Comparison of ENCODE assay signal across 10 mouse cellular contexts in the genomic region with DNA sequence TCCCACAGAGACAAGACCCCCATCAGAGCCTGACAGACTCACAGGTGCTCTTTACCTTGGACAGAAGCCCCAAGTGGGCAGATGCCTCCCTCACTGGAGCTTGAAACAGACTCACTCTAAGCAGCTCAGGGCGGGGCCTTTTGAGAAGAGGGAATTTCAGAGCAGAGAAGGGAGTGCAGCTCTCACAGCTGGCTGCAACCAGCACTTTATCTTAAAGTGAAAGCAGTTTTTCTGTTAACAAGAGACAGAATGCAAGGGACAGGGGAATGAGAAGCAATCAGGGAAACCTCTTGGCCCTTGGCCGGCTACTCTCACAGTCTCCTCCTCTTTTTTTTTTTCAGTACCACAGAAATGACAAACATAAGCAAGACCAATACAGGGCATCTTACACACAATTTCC. TPM values are rescaled to one million over a fixed set of nuclear protein-coding genes. Genes with fewer than 3 reads are reported as not detected.
DNase-seq lines count a peak whose midpoint lies in the region; ATAC-seq and TF ChIP-seq lines count a peak whose summit lies in the region.
"Had no signal": no experiment of that assay in that cellular context is flagged by ENCODE, and none has a peak within 500 bp of the region (broad histone marks: within the 10 kb centered on the region; RNA-seq: fewer than 3 reads in every experiment).

No protein-coding gene starts in this region.

- H3K4me3 ChIP-seq in kidney, adult 2 months (ENCODE audit: insufficient read depth, low read depth, low read length) = no peak overlapping the region
- no peak overlapping the region for H3K4me3 ChIP-seq in liver, embryonic 12.5 days
- H3K4me3 ChIP-seq: neural tube, embryonic 13.5 days had no signal

- no peak for TF ChIP-seq CTCF in kidney, adult 2 months (conservative IDR thresholded peaks at IDR 0.05; ENCODE audit: insufficient read depth, insufficient read length, low read depth, low read length)

- H3K36me3 ChIP-seq in kidney, adult 2 months (ENCODE audit: control insufficient read depth, insufficient read depth, low read length) = no peaks in the 10 kb centered on the region
- no peaks in the 10 kb centered on the region for H3K36me3 ChIP-seq in liver, embryonic 12.5 days
- H3K36me3 ChIP-seq: neural tube, embryonic 13.5 days had no signal

- no peaks in the 10 kb centered on the region for H3K27me3 ChIP-seq in kidney, adult 2 months (replicated peaks; ENCODE audit: control insufficient read depth, insufficient read depth, low read length)
- no peaks in the 10 kb centered on the region for H3K27me3 ChIP-seq in liver, embryonic 12.5 days (replicated peaks)
- H3K27me3 ChIP-seq: neural tube, embryonic 13.5 days had no signal

- peak overlapping the region; percentile 12; the same call in 1 of the 2 replicates for H3K4me2 ChIP-seq in liver, embryonic 12.5 days
- H3K4me2 ChIP-seq: neural tube, embryonic 13.5 days had no signal

- no peaks in the 10 kb centered on the region for H3K4me1 ChIP-seq in kidney, adult 2 months (ENCODE audit: control insufficient read depth, insufficient read depth, low read length)
- H3K4me1 ChIP-seq in liver, embryonic 12.5 days = peaks cover 4% of the 10 kb centered on the region; the same call in 1 of the 2 replicates
- H3K4me1 ChIP-seq: neural tube, embryonic 13.5 days had no signal

- H3K27ac ChIP-seq in kidney, adult 2 months (ENCODE audit: insufficient read depth, low read depth, low read length) = no peak overlapping the region
- no peak overlapping the region for H3K27ac ChIP-seq in liver, embryonic 12.5 days
- H3K27ac ChIP-seq: neural tube, embryonic 13.5 days had no signal

- 20% methylated on average over 2 of the region's 2 CpGs for WGBS in kidney, adult 2 months
- 13% methylated on average over 2 of the region's 2 CpGs for WGBS in liver, embryonic 12.5 days (ENCODE audit: insufficient replicate concordance)

- no peak overlapping the region for H3K9ac ChIP-seq in liver, embryonic 12.5 days
- H3K9ac ChIP-seq: neural tube, embryonic 13.5 days had no signal

- peak; percentile 18 for DNase-seq in kidney, adult 2 months
- DNase-seq in kidney, adult 8-10 months = no peak
- peak; percentile 43 for DNase-seq in heart, adult 8-10 months (ENCODE audit: low spot score)
- peak; percentile 42 for DNase-seq in thymus, postnatal 14 days
- DNase-seq in cerebellum, adult 9-11 months = no peak
- no peak for DNase-seq in Muller cell, postnatal 12 days (ENCODE audit: inconsistent ontology term)
- no peak for DNase-seq in c-Kit-positive CD71-positive TER-119-positive erythroid progenitor cells, embryonic 14.5 days (ENCODE audit: low spot score)

- no peak for ATAC-seq in liver, embryonic 12.5 days

- no peaks in the 10 kb centered on the region for H3K9me3 ChIP-seq in liver, embryonic 12.5 days (replicated peaks)
- H3K9me3 ChIP-seq: neural tube, embryonic 13.5 days had no signal

- TF ChIP-seq POLR2A in kidney, adult 2 months (IDR thresholded peaks at IDR 0.05; ENCODE audit: low read depth, low read length) = no peak

RNA-seq across cellular contexts. Expression of gene B3galnt1, which starts 56.2 kb away (rescaled TPM):
- 25.7 and 28.3 TPM in 2 replicates for polyA plus RNA-seq in kidney, adult 2 months (2012; rRNA removed)
- 1 to 10 TPM; 1.4 to 2.8 (median 1.7) TPM for total RNA-seq in heart, adult 8-10 months (2022)
- 5.1 TPM in 2 replicates for polyA plus RNA-seq in liver, embryonic 12.5 days (2016; fragmentation: Nextera tagmentation; extraction: Ambion mirVana)
- total RNA-seq: MEL had no signal

Comparison
In these comparisons a context has a peak if more than half of its experiments do, and no peak if none do; other contexts are left out.
1. DNase-seq: peak in kidney, adult 2 months (single experiment), heart, adult 8-10 months (single experiment) and thymus, postnatal 14 days (single experiment); none in kidney, adult 8-10 months (0 of 2), cerebellum, adult 9-11 months (single experiment), Muller cell, postnatal 12 days (single experiment) and c-Kit-positive CD71-positive TER-119-positive erythroid progenitor cells, embryonic 14.5 days (single experiment).